Mouse (Mus musculus) thymus, postnatal 10 days (tissue): ENCODE results near the gene Rap1a.

ENCODE experiments used
- DNase-seq, 2 experiments: peaks; one replicate each; pipeline ENCODE4 v3.0.0; 2021; ENCODE audit warnings: low spot score in 2 of 2

Gene Rap1a

GRCm38 (mm10) chr3:105801191-105802166, at the start of gene Rap1a:
Gene Rap1a, minus strand, starts transcription at chr3:105801336.
- peak; percentile 72 to 74 for DNase-seq

DNA sequence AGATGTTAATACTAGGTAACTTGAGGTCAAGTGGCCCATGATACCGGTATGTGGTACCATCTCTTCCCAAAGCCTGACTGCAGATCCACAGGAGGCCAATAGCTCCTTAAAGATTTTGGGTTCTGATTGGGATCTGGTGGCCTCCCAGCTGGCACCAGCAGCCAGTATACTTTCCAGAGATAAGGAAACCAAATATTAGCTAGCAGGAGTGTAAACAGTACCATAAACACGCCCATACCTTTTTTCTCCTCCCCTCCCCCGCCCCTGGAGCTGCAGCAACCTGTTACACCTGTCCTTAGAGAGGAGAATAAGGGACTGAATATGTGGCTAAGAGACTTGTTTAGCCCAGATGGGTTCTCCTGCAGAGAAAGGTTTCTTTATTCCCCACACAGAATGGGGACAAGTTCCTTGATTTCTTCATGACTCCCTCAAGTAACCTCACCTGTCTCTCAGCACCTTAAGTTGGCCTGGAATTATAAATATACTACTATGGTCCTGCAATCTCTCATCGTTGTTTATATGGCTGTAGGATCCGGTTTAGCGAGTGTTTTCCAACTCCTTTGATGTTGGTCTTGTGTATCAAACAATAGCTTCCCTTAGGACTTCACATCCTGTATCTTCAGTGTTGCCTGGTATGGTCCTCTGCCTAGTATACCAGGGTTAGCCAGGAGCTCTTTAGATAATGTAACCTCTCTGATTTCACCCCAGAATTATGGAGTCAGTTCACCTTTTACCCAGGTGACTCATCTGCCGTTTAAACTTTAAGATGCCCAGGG, 45.3 kb upstream of the Rap1a start:
- no peak for DNase-seq

GRCm38 (mm10) chr3:105839836-105840235, 38.7 kb upstream of the Rap1a start:
- DNase-seq = no peak

DNA sequence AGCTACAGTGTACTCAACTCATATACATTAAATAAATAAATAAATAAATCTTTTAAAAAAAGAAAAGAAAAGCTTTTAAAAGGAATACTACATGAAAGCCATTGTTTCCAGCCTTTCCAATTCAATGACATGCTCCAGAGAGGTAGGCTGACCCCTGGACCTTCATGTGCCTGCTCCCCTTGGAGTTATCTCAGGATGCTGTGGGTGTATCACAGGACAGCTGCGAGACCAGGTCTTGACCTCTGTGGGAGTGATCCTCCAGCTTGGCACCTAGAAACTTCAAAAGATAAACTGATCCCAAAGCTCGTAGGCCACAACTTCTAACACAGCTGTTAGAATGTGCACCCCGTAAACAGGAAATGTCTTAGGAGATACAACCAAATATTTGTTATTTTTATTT, 37.5 kb upstream of the Rap1a start:
- no peak for DNase-seq

- DNase-seq = no peak
Measured at GRCm38 (mm10) chr3:105836883-105837282, 35.7 kb upstream of the Rap1a start.

- no peak for DNase-seq
Measured at GRCm38 (mm10) chr3:105835875-105836274, 34.7 kb upstream of the Rap1a start.

- DNase-seq = no peak
Measured at GRCm38 (mm10) chr3:105831584-105831983, 30.4 kb upstream of the Rap1a start.

DNA sequence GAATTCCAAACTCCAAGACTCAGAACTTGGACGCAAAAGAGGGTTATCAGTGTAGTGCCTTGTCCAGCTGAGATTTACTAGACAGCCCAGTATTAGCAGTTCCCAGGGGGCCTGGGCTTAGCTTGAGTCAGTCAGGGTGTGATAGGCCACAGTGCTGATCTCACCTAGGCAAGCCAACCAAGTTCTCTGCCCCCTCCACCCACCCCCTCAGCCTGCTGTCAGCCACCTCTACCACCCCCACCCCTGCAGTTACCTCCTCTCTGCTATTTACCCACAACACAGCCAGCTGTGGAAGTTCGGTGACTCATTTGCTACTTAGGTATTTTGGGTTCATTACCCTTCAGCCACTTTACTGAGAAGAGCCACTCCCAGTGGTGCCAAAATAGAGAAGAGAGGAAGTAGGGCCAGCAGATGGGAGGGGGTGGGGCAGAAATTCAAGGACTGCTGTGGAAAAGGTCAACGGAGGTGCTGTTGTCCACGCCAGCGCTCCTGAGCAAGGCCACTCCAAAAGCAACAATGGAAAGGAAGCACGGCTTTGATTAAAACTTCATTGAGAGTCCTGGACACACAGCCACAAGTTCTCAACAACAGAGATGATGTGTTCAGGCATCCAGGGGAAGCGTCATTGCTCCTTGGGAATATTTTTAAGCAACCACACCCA, 24.5 kb upstream of the Rap1a start:
- DNase-seq = no peak

GRCm38 (mm10) chr3:105824704-105825103, 23.6 kb upstream of the Rap1a start:
- DNase-seq = no peak

DNA sequence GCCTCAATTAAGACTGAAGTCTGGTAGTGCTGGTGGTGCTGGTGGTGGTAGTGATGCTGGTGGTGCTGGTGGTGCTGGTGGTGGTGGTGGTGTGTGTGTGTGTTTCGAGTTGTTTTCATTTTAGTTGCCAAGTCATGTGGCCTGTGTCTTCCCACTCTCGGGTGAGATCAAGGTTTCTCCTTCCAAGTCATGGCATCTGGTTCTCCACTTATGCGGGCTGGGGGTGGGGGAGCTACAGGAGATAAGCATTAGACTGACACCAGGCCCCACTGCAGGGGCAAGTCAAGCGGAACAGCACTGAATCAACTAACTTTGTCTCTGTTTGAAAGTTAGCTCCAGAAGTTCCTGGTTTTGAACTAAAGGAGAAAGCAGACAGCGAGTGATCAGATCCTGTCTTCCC, 23.0 kb upstream of the Rap1a start:
- DNase-seq = no peak

DNA sequence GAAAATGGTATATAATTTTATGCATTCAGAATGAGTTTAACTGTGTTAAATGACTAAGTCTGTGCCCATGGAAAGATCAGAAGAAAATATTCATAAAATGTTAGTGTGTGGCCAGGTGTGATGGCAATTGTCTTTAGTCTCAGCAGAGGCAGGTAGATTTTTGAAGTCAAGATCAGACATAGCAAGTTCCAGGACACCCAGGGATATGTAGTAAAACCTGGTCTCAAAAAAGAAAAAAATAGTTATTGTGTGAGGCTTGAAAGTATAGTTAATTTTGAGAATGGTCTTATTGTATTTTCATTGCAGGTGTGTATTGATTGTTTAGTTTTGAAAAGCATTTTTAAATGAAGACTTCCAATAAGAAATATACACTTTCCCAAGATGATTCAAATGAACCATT, 22.5 kb upstream of the Rap1a start:
- DNase-seq = no peak

GRCm38 (mm10) chr3:105821504-105821903, 20.4 kb upstream of the Rap1a start:
- no peak for DNase-seq

DNA sequence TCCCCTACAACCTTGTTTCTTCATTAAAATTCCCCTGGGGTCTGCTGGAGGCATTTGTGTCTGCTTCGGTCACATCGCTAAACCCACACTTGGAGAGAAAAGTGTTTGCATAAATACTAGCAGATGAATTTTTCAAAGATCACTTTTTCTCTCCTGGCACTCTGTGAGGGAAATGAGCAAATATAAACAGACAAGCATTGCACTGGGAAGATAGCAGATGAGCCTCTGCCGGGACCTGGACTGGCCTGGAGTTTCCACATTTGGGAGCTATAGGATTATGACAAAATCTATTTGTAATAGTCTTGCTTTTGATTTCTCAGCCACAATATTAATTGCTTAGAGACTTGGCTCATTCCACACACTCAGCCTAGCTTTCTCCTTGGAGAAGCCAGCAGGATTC, 19.1 kb upstream of the Rap1a start:
- no peak for DNase-seq

DNA sequence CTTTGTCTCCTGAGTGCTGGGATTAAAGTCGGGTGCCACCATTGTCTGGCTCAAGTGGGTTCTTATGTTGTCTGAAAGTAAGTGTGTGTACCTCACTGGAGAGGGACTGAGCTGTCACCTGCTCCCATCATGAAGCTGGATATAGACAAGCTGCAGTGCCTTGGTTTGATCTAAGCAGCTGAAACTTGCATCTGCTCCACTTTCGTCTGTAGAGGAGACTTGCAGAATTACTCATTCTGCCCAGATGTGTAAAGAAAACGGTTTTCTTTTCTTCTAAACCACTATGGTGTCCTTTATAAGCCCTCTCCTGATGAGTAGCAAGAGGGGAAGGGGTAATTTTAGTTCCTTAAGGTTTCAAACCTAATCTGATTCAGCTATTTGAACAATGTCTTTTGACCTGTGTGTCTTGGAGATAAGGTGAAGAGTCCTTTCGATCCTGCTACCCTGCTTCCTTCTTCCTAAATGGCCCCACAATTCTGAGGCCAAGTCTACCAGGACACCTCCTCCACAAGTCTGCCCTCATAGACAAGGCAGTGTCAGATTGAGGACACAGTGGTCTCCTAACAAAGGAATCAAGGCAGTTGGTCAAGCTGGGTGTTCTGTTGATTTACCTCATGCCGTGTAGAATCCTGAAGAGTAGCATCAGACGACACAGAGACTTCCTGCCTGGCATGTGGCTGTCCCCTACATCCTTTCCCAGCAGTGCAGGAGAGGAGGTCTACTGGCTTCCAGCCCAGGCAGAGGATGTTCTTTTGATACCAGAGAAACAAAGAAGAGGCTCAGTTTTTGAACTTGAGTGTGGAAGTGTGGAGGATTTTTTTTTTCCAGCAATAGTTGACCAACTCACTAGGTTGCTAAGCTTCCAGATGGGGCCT, 17.2 kb upstream of the Rap1a start:
- DNase-seq = peak; percentile 30 to 33

- no peak for DNase-seq
Measured at GRCm38 (mm10) chr3:105816089-105816488, 15.0 kb upstream of the Rap1a start.

- DNase-seq = peak; percentile 70 to 80
Measured at GRCm38 (mm10) chr3:105815236-105815904, 14.2 kb upstream of the Rap1a start.

DNA sequence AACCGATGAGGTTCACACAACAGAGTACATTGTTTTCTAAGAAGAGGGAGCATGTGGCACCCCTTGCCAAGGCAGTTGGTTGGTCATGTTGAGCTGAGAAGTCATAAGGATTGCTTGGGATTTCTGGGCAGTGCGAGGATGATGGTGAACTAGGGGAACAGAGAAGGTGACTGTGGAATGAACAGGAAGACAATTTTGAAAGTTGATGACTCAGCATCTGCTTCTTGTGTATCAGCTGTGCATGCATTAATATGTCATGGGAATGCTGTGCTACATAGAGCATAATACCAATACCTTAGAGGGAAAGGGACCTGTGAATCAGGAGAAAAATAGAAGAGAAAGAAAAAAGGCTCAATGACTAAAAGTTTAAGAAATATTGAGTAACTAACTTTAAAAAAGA, 10.0 kb upstream of the Rap1a start:
- DNase-seq = no peak

- DNase-seq = no peak
Measured at GRCm38 (mm10) chr3:105808179-105809037, 7.3 kb upstream of the Rap1a start.

DNA sequence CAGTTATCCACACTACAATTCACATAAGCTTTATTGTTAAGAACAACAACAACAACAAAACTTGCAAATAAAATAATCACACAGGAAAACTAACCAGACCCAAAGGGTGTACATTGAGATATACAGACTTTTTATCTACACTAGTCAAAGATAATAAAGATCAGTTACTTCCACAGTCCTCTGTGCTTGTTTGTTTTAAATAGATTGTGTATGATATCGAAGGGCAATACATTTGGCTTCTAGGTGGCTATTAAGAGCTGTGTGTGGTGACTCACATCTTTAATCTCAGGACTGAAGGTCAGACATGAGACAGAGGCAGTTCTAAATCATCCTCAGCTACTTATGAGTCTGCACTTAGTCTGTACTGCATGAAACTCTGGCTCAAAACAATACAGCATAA, 6.5 kb upstream of the Rap1a start:
- no peak for DNase-seq
